Mouse (Mus musculus): Measurements from ENCODE around the gene Zmpste24. TPM values are rescaled to one million over a fixed set of nuclear protein-coding genes. Genes with fewer than 3 reads are reported as not detected.

Gene Zmpste24
- polyA plus RNA-seq, 1 experiment from 2014 or later, result 29.8 TPM

DNA sequence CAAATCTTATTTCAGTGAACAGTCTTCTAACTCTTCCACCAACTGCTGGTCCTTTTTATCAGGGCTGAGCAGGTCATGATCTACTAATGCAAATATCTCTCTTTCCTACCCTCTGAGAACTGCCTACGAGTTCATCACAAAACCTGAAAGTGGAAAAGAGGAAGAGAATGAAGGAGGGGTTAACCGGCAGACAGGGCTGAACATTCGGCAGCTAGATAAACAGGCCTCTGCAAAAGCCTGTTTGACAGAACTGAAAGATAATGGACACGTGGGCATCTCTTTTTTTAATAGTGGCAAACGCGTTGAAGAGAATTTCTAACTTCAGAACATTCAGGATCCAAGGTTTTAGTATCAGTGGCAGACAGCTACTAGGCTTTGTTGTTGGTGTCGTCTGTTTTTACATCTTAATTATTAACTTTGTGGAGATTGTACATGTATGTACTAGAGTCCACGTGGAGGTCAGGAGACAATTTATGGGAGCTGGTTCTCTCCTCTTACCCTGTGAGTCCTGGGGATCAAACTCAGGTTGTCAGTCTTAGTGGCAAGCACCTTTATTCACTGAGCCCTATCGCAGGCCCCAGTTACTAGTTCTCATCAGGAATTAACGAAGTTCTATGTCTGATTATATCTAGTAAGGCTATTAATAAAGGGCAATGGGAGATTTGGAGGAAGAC lies 83.3 kb downstream of the Zmpste24 start:
- Histone ChIP-seq H3K36me3 (no peaks in the 10 kb centered on the region), H3K27ac (replicated peaks) (no peak overlapping the region), H3K4me2 (replicated peaks) (0 out of 2 replicates have a peak overlapping the region, but pooled peaks have one; percentile 96), H3K9ac (replicated peaks) (no peak overlapping the region; the same call in 1 of the 2 replicates), H3K4me1 (peaks cover 15% of the 10 kb centered on the region), H3K27me3 (no peaks in the 10 kb centered on the region; the same call in 1 of the 2 replicates), H3K4me3 (no peak overlapping the region), H3K9me3 (no peaks in the 10 kb centered on the region)
- WGBS, result 83% methylated on average over 10 of the region's 10 CpGs
- ATAC-seq (ENCODE audit: low FRiP score, low read depth), result no peak

DNA sequence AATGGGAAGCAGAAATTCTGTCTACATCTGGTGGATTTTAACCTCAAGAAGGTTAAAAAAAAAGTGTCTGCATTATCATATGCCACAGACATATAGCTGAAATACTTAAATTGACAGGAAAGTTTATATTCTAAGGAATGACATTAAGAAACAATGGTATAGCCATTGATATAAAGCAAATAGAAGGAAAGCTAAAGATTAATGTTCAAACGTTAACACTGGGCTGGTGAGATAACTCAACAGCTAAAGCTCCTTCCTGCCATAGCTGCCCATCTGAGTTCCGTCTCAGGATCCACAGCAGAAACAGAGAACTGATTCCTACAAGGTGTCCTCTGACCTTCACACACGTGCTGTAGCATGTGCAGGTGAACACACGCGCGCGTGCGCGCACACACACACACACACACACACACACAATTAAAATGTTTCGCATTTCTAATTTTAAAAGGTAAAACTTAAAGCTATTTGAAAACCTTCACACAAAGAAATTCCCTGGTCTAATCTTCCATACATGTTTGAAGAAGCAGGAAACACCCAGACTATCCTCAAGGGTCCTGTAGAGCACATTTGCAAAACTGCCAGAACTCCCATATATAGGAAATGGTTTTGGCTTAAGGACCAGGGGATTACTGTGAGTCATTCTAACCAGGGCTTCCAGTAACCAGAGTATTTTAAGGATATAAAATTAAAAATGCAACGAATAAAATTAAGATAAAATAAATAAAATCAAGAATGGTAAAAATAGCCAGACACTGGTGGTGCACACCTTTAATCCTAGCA lies 87.1 kb downstream of the Zmpste24 start:
- Histone ChIP-seq H3K9me3 (no peaks in the 10 kb centered on the region), H3K27ac (replicated peaks) (no peak overlapping the region), H3K4me1 (peaks cover 15% of the 10 kb centered on the region), H3K4me3 (no peak overlapping the region), H3K4me2 (replicated peaks) (no peak overlapping the region), H3K36me3 (no peaks in the 10 kb centered on the region), H3K9ac (replicated peaks) (no peak overlapping the region), H3K27me3 (peaks cover 4% of the 10 kb centered on the region; the same call in 1 of the 2 replicates)
- ATAC-seq (ENCODE audit: low FRiP score, low read depth), result no peak
- 88% methylated on average over 11 of the region's 11 CpGs for WGBS

Other genes with a start within 250 kb of the Zmpste24 start
- 6.9 and 9.1 TPM in 2 replicates for gene Rims3, start 243.4 kb downstream of the Zmpste24 start, polyA plus RNA-seq (2016; fragmentation: Nextera tagmentation; extraction: Ambion mirVana)
- 34.6 and 34.8 TPM in 2 replicates for gene Exo5, start 173.2 kb downstream of the Zmpste24 start, polyA plus RNA-seq (2016; fragmentation: Nextera tagmentation; extraction: Ambion mirVana)
- 11.2 and 12.2 TPM in 2 replicates for gene Zfp69, start 146.5 kb downstream of the Zmpste24 start, polyA plus RNA-seq (2016; fragmentation: Nextera tagmentation; extraction: Ambion mirVana)
- 30.7 and 34.0 TPM in 2 replicates for gene Smap2, start 81.0 kb downstream of the Zmpste24 start, polyA plus RNA-seq (2016; fragmentation: Nextera tagmentation; extraction: Ambion mirVana)
- 9.8 and 17.9 TPM in 2 replicates for gene Col9a2, start 58.9 kb downstream of the Zmpste24 start, polyA plus RNA-seq (2016; fragmentation: Nextera tagmentation; extraction: Ambion mirVana)
- gene Tmco2, start 11.0 kb upstream of the Zmpste24 start, polyA plus RNA-seq (2016; fragmentation: Nextera tagmentation; extraction: Ambion mirVana), result not detected in 2 replicates
- 35.6 and 38.3 TPM in 2 replicates for gene Rlf, start 116.8 kb upstream of the Zmpste24 start, polyA plus RNA-seq (2016; fragmentation: Nextera tagmentation; extraction: Ambion mirVana)
- not detected in 2 replicates for gene Gm12888, start 226.7 kb upstream of the Zmpste24 start, polyA plus RNA-seq (2016; fragmentation: Nextera tagmentation; extraction: Ambion mirVana)